In the genomic region with DNA sequence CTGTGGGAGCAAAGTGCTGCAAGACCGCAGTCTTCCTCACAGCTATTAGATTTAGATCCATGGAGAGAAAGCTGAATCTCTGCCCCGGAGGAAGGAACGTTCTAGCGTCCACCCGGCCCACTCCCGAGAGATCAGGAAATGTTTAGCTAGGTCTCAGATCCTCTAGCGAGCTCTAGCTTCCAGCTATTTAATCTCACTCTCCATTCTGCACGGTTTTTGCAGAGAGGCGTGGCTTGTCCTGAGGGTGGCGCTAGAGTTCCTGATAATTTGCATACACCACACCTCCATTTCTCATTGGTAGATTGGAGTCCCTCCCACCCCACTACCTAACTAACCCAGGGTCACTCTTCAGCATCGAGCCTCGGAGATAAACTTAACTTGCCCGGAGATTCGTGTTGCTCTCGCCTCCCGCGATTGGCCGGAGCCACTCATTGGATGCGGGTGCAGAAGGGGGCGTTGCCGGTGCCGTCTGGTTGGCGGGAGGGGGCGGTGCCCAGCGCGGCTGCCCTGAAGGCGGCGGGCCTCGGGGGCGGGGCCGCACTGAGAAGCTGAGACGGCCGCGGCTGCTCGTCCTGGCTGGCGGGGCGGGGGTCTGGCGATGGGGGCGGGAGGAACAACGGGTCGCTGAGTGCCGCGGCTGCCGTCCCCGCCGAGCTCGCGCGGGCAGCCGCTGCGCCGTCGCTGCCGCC, we compare ENCODE assay signal across 8 mouse cellular contexts. TPM values are rescaled to one million over a fixed set of nuclear protein-coding genes. Genes with fewer than 3 reads are reported as not detected.
DNase-seq lines count a peak whose midpoint lies in the region; ATAC-seq and TF ChIP-seq lines count a peak whose summit lies in the region.

No protein-coding gene starts in this region.

- peak; percentile 100 for DNase-seq in MEL (ENCODE audit: low read depth, low spot score)
- peak; percentile 97 to 99 for DNase-seq in cerebellum, adult 2 months
- peak; percentile 98 for DNase-seq in forebrain, postnatal 0 days
- peak; percentile 98 for DNase-seq in heart, postnatal 4 days
- DNase-seq in layer of hippocampus, adult 8-10 months (ENCODE audit: low spot score in 2 of 2): peak; percentile 99
- peak; percentile 99 for DNase-seq in ovary, adult 18-20 months (ENCODE audit: low spot score)
- DNase-seq in thymus, postnatal 0 days (ENCODE audit: low spot score): peak; percentile 99

- peak; percentile 47 for TF ChIP-seq RAD21 in MEL (IDR thresholded peaks at IDR 0.05; ENCODE audit: low read depth, low read length)

- peak overlapping the region; percentile 29 for H3K27ac ChIP-seq in MEL (ENCODE audit: control insufficient read depth, low read depth, low read length)
- H3K27ac ChIP-seq in cerebellum, adult 2 months (ENCODE audit: insufficient read depth, low read length): peak overlapping the region; percentile 57
- peak overlapping the region; percentile 94 for H3K27ac ChIP-seq in forebrain, postnatal 0 days (ENCODE audit: low read depth, low read length)
- H3K27ac ChIP-seq in lung, embryonic 15.5 days: peak overlapping the region; percentile 94

- H3K4me3 ChIP-seq in MEL (ENCODE audit: control insufficient read depth in 1 of 2, insufficient read depth in 1 of 2, low read depth in 2 of 2, low read length in 2 of 2): peak overlapping the region; percentile 66 to 71
- H3K4me3 ChIP-seq in cerebellum, adult 2 months (replicated peaks; ENCODE audit: insufficient read depth, low read depth, low read length): peak overlapping the region; percentile 72
- peak overlapping the region; percentile 90 for H3K4me3 ChIP-seq in forebrain, postnatal 0 days (ENCODE audit: low read depth, low read length)
- peak overlapping the region; percentile 95 for H3K4me3 ChIP-seq in lung, embryonic 15.5 days

- ATAC-seq in forebrain, postnatal 0 days: peak; percentile 96
- ATAC-seq in lung, embryonic 15.5 days (ENCODE audit: borderline replicate concordance, extremely low read depth, low FRiP score, low TSS enrichment): peak; percentile 99

- H3K79me2 ChIP-seq in MEL (ENCODE audit: control insufficient read depth, insufficient read depth, low read length, poor library complexity): no peaks in the 10 kb centered on the region

- 0 out of 4 replicates have a peak, but pooled peaks have one; percentile 41 to 63 for TF ChIP-seq EP300 in MEL (IDR thresholded peaks at IDR 0.05; ENCODE audit: low read depth in 1 of 2, low read length in 2 of 2)

- peaks cover 0 to 12% of the 10 kb centered on the region in 2 experiments; a peak in 2 of 4 replicates for H3K36me3 ChIP-seq in MEL (ENCODE audit: control insufficient read depth in 1 of 2, insufficient read depth in 2 of 2, low read length in 2 of 2)
- H3K36me3 ChIP-seq in forebrain, postnatal 0 days (ENCODE audit: insufficient read depth): no peaks in the 10 kb centered on the region
- no peaks in the 10 kb centered on the region for H3K36me3 ChIP-seq in lung, embryonic 15.5 days

- H3K9ac ChIP-seq in MEL (ENCODE audit: control insufficient read depth, low read depth, low read length, poor library complexity, severe bottlenecking): peak overlapping the region; percentile 67
- H3K9ac ChIP-seq in forebrain, postnatal 0 days: peak overlapping the region; percentile 79
- peak overlapping the region; percentile 81 for H3K9ac ChIP-seq in lung, embryonic 15.5 days

- H3K4me1 ChIP-seq in MEL (ENCODE audit: control insufficient read depth in 1 of 2, insufficient read depth in 2 of 2, low read length in 2 of 2): peaks cover 0 to 9% of the 10 kb centered on the region in 2 experiments; a peak in 3 of 4 replicates
- no peaks in the 10 kb centered on the region for H3K4me1 ChIP-seq in cerebellum, adult 2 months (ENCODE audit: control insufficient read depth, insufficient read depth, low read length)
- H3K4me1 ChIP-seq in forebrain, postnatal 0 days (ENCODE audit: insufficient read depth): 0 out of 2 replicates have a peak, but pooled peaks cover 4% of the 10 kb centered on the region
- peaks cover 12% of the 10 kb centered on the region for H3K4me1 ChIP-seq in lung, embryonic 15.5 days

- no peaks in the 10 kb centered on the region for H3K9me3 ChIP-seq in MEL (replicated peaks; ENCODE audit: insufficient read depth, low read length)
- H3K9me3 ChIP-seq in forebrain, postnatal 0 days (ENCODE audit: low read length): no peaks in the 10 kb centered on the region
- H3K9me3 ChIP-seq in lung, embryonic 15.5 days: no peaks in the 10 kb centered on the region

- TF ChIP-seq CTCF in MEL (IDR thresholded peaks at IDR 0.05 in 2 of 3, conservative IDR thresholded peaks at IDR 0.05 in 1 of 3; ENCODE audit: control insufficient read depth in 1 of 3, insufficient read depth in 1 of 3, low read depth in 2 of 3, low read length in 3 of 3, poor library complexity in 1 of 3, severe bottlenecking in 1 of 3): peak; percentile 51 to 78 (median 52)
- TF ChIP-seq CTCF in cerebellum, adult 2 months (IDR thresholded peaks at IDR 0.05; ENCODE audit: borderline replicate concordance, insufficient read depth, low read depth, low read length): peak; percentile 61; the same call in 1 of the 2 replicates
- TF ChIP-seq CTCF in forebrain, postnatal 0 days (IDR thresholded peaks at IDR 0.05; ENCODE audit: low read depth): peak; percentile 79

- peak; percentile 27 to 37; a peak in 3 of 4 replicates for TF ChIP-seq POLR2A in MEL (IDR thresholded peaks at IDR 0.05; ENCODE audit: control insufficient read depth in 1 of 2, insufficient read depth in 1 of 2, low read depth in 1 of 2, low read length in 2 of 2, poor library complexity in 1 of 2)
- TF ChIP-seq POLR2A in cerebellum, adult 2 months (IDR thresholded peaks at IDR 0.05; ENCODE audit: borderline replicate concordance, insufficient read depth, low read length): peak; percentile 77; the same call in 1 of the 2 replicates

- WGBS in cerebellum, adult 2 months: 1% methylated on average over 49 of the region's 54 CpGs
- WGBS in forebrain, postnatal 0 days: 1% methylated on average over 52 of the region's 54 CpGs
- WGBS in lung, embryonic 15.5 days: under 1% methylated on average over 46 of the region's 54 CpGs

- peak overlapping the region; percentile 69 for H3K4me2 ChIP-seq in forebrain, postnatal 0 days (ENCODE audit: low read depth)
- H3K4me2 ChIP-seq in lung, embryonic 15.5 days: peak overlapping the region; percentile 70

- H3K27me3 ChIP-seq in MEL (ENCODE audit: control insufficient read depth in 1 of 2, insufficient read depth in 2 of 2, low read length in 2 of 2): peaks cover 5 to 22% of the 10 kb centered on the region in 2 experiments
- H3K27me3 ChIP-seq in cerebellum, adult 2 months (ENCODE audit: control insufficient read depth, insufficient read depth, low read length): no peaks in the 10 kb centered on the region
- H3K27me3 ChIP-seq in forebrain, postnatal 0 days (ENCODE audit: insufficient read depth, low read length): no peaks in the 10 kb centered on the region
- no peaks in the 10 kb centered on the region for H3K27me3 ChIP-seq in lung, embryonic 15.5 days

TF ChIP-seq in MEL, 35 proteins besides CTCF, POLR2A, EP300 and RAD21 (continues in another document):
- TF ChIP-seq TAL1 (IDR thresholded peaks at IDR 0.05; ENCODE audit: low read length) (no peak), MAZ (IDR thresholded peaks at IDR 0.05; ENCODE audit: low read depth, low read length) (peak; percentile 82; the same call in 1 of the 2 replicates), JUND (IDR thresholded peaks at IDR 0.05; ENCODE audit: low read depth, low read length) (peak; percentile 82), MEF2A (IDR thresholded peaks at IDR 0.05; ENCODE audit: extremely low read depth, insufficient replicate concordance, low read depth, low read length, poor library complexity, severe bottlenecking) (no peak), GATA1 (IDR thresholded peaks at IDR 0.05; ENCODE audit: low read depth, low read length) (peak; percentile 89), ZNF384 (IDR thresholded peaks at IDR 0.05; ENCODE audit: low read depth, low read length) (peak; percentile 36; the same call in 1 of the 2 replicates), GABPA (IDR thresholded peaks at IDR 0.05; ENCODE audit: low read depth, low read length) (no peak; the same call in 1 of the 2 replicates), MXI1 (IDR thresholded peaks at IDR 0.05; ENCODE audit: low read depth, low read length) (peak; percentile 89), HCFC1 (IDR thresholded peaks at IDR 0.05; ENCODE audit: low read depth, low read length) (peak; percentile 78), ETS1 (IDR thresholded peaks at IDR 0.05; ENCODE audit: low read depth, low read length) (peak; percentile 65; the same call in 1 of the 2 replicates), MYC (IDR thresholded peaks at IDR 0.05; ENCODE audit: low read depth, low read length) (peak; percentile 86), POLR2AphosphoS2 (IDR thresholded peaks at IDR 0.05; ENCODE audit: low read length) (no peak), MAX (IDR thresholded peaks at IDR 0.05; ENCODE audit: low read length) (peak; percentile 90), TBP (IDR thresholded peaks at IDR 0.05; ENCODE audit: low read depth, low read length) (peak; percentile 94), UBTF (IDR thresholded peaks at IDR 0.05; ENCODE audit: borderline replicate concordance, insufficient read depth, low read depth, low read length) (no peak), SMC3 (IDR thresholded peaks at IDR 0.05; ENCODE audit: low read depth, low read length) (peak; percentile 48), CHD1 (IDR thresholded peaks at IDR 0.05; ENCODE audit: low read depth, low read length) (no peak), TCF12 (IDR thresholded peaks at IDR 0.05; ENCODE audit: low read depth, low read length) (peak; percentile 64), ZC3H11A (IDR thresholded peaks at IDR 0.05; ENCODE audit: low read depth, low read length) (no peak), BHLHE40 (IDR thresholded peaks at IDR 0.05; ENCODE audit: borderline replicate concordance, low read depth, low read length) (peak; percentile 59; the same call in 1 of the 2 replicates), USF1 (IDR thresholded peaks at IDR 0.05; ENCODE audit: low read depth, low read length) (peak; percentile 52), SIN3A (IDR thresholded peaks at IDR 0.05; ENCODE audit: low read length) (peak; percentile 98)

RNA-seq across cellular contexts. Expression of gene Sesn3, which starts 1.1 kb away (rescaled TPM):
- 1.5 and 3.3 TPM in 2 replicates for total RNA-seq in MEL (2012; rRNA removed)
- polyA plus RNA-seq in MEL (2012; ENCODE audit: insufficient read depth in 1 of 2, insufficient read length in 2 of 2, low read depth in 1 of 2, low replicate concordance in 2 of 2, missing spikeins in 1 of 2): 1 to 10 TPM in 1 of 2 experiments, not detected in 1; 6.0 TPM
- polyA plus RNA-seq in cerebellum, adult 2 months (2012; rRNA removed): 26.8 and 27.5 TPM in 2 replicates
- 29.8 and 40.5 TPM in 2 replicates for total RNA-seq in forebrain, postnatal 0 days (2014; rRNA removed)
- 9.3 and 16.3 TPM in 2 replicates for polyA plus RNA-seq in forebrain, postnatal 0 days (2015; fragmentation: Nextera tagmentation; extraction: Ambion mirVana)
- 10 to 100 TPM; 24.8 to 28.6 TPM for total RNA-seq in heart, postnatal 4 days (2021)
- 10 to 100 TPM; 57.5 to 84.9 (median 73.2) TPM for total RNA-seq in layer of hippocampus, adult 8-10 months (2022)
- 16.6 and 16.7 TPM in 2 replicates for polyA plus RNA-seq in lung, embryonic 15.5 days (2015; fragmentation: Nextera tagmentation; extraction: Ambion mirVana)
- polyA plus RNA-seq in thymus, postnatal 0 days (2015; fragmentation: Nextera tagmentation; extraction: Ambion mirVana): 18.8 and 19.3 TPM in 2 replicates

Comparison
In these comparisons a context has a peak if more than half of its experiments do, and no peak if none do; other contexts are left out.
1. Peak in every context shown above with its lines: DNase-seq, ATAC-seq, H3K4me3 ChIP-seq and H3K27ac ChIP-seq.
2. H3K27ac ChIP-seq: peak in every context shown above with its lines; median percentile 94 in forebrain, postnatal 0 days; 94 in lung, embryonic 15.5 days; 57 in cerebellum, adult 2 months; 29 in MEL.